Mouse (Mus musculus) stomach, embryonic 14.5 days (tissue): ENCODE results near the gene Vmn1r196. TPM values are rescaled to one million over a fixed set of nuclear protein-coding genes. Genes with fewer than 3 reads are reported as not detected.

ENCODE experiments used
- ATAC-seq: fragments of 200-750 bp; cut with Nextera tagmentation; 2 replicates; pipeline ENCODE4 v1.8.0; 2017; ENCODE audit warnings: low read depth, moderate TSS enrichment; ENCODE audit not compliant: insufficient number of reproducible peaks, insufficient read depth, low FRiP score
- H3K27ac ChIP-seq: fragments of 300-500 bp; sonication (generic); 2 replicates; pipeline ENCODE4 v1.5.1; 2014; ENCODE audit warnings: mild to moderate bottlenecking, low read length, moderate library complexity, mixed read lengths
- H3K27me3 ChIP-seq: fragments of 300-500 bp; sonication (generic); 2 replicates; pipeline ENCODE4 v1.6.1; 2014; ENCODE audit warnings: low read length, control low read depth, mixed read lengths; ENCODE audit not compliant: control insufficient read depth, insufficient read depth
- H3K36me3 ChIP-seq: fragments of 300-500 bp; sonication (generic); 2 replicates; pipeline ENCODE4 v1.6.1; 2014; ENCODE audit warnings: mild to moderate bottlenecking, control low read depth, low read length, moderate library complexity, mixed read lengths; ENCODE audit not compliant: control insufficient read depth, insufficient read depth
- H3K4me1 ChIP-seq: fragments of 300-500 bp; sonication (generic); 2 replicates; pipeline ENCODE4 v1.6.1; 2014; ENCODE audit warnings: low read length, control low read depth, mixed read lengths; ENCODE audit not compliant: control insufficient read depth, insufficient read depth
- H3K4me2 ChIP-seq: fragments of 300-500 bp; sonication (generic); replicated peaks from 2 replicates; pipeline ENCODE4 v1.6.1; 2014; ENCODE audit warnings: low read depth, low read length, control low read depth
- H3K4me3 ChIP-seq: fragments of 300-500 bp; sonication (generic); 2 replicates; pipeline ENCODE4 v1.5.1; 2014; ENCODE audit warnings: low read depth, low read length, control low read depth
- H3K9ac ChIP-seq: fragments of 300-500 bp; sonication (generic); replicated peaks from 2 replicates; pipeline ENCODE4 v1.6.1; 2014; ENCODE audit warnings: low read depth, mild to moderate bottlenecking, control low read depth, low read length, moderate library complexity, mixed read lengths
- H3K9me3 ChIP-seq: fragments of 300-500 bp; sonication (generic); 2 replicates; pipeline ENCODE4 v1.6.1; 2016; ENCODE audit warnings: low read depth, low read length, control low read depth; ENCODE audit not compliant: control insufficient read depth
- WGBS: fragments of 180-500 bp; shearing (Covaris S2); extraction: QIAGEN DNeasy Blood & Tissue Kit; methylation state at CpG from one replicate; pipeline ENCODE4 v1.1.7; 2014; 5-methylcytosine and 5-hydroxymethylcytosine counted together
- polyA plus RNA-seq: library from polyadenylated mRNA; unstranded; fragments of >200 nt; fragmentation: Nextera tagmentation; extraction: Ambion mirVana; gene quantifications from 2 replicates; pipeline ENCODE4 v1.2.1, GENCODE M21; 2014

The Vmn1r196 gene
- polyA plus RNA-seq, 1 experiment from 2014 or later, result not detected

- H3K4me1 ChIP-seq, result no peaks in the 10 kb centered on the region
- no peak within 1 kb of the TSS for H3K27ac ChIP-seq
- H3K4me2 ChIP-seq, result no peak within 1 kb of the TSS
- ATAC-seq, result no peak
- no peaks in the 10 kb centered on the region for H3K9me3 ChIP-seq
- H3K9ac ChIP-seq, result no peak within 1 kb of the TSS
- no peak within 1 kb of the TSS for H3K4me3 ChIP-seq
- no peaks in the 10 kb centered on the region for H3K36me3 ChIP-seq
- no peaks in the 10 kb centered on the region for H3K27me3 ChIP-seq
Observed at GRCm38 (mm10) chr13:22324289-22324688, 34.6 kb downstream of the Vmn1r196 start, which contains the start of gene Vmn1r197. Gene Vmn1r197 (plus strand): TSS chr13:22324589.

GRCm38 (mm10) chr13:22333269-22333668 is 43.5 kb downstream of the Vmn1r196 start:
- Histone ChIP-seq H3K36me3 (no peaks in the 10 kb centered on the region), H3K4me1 (no peaks in the 10 kb centered on the region), H3K4me3 (no peak overlapping the region), H3K4me2 (no peak overlapping the region), H3K27me3 (no peaks in the 10 kb centered on the region), H3K9me3 (no peaks in the 10 kb centered on the region), H3K9ac (no peak overlapping the region), H3K27ac (no peak overlapping the region)
- 75% methylated on average over 2 of the region's 2 CpGs for WGBS
- ATAC-seq, result no peak

- 89% methylated on average over 1 of the region's 1 CpGs for WGBS
- H3K9ac ChIP-seq, result no peak overlapping the region
Observed at GRCm38 (mm10) chr13:22335565-22335964, 45.8 kb downstream of the Vmn1r196 start.

More at GRCm38 (mm10) chr13:22335565-22335964, 45.8 kb downstream of the Vmn1r196 start:
- H3K4me2 ChIP-seq, result no peak overlapping the region
- H3K4me1 ChIP-seq, result no peaks in the 10 kb centered on the region
- no peaks in the 10 kb centered on the region for H3K27me3 ChIP-seq
- H3K27ac ChIP-seq, result no peak overlapping the region
- no peaks in the 10 kb centered on the region for H3K9me3 ChIP-seq
- no peak for ATAC-seq
- H3K4me3 ChIP-seq, result no peak overlapping the region
- no peaks in the 10 kb centered on the region for H3K36me3 ChIP-seq

Other genes with a start within 250 kb of the Vmn1r196 start
- 19.1 and 22.4 TPM in 2 replicates for gene Hist1h4i, start 248.6 kb upstream of the Vmn1r196 start, polyA plus RNA-seq
- 43.8 and 54.9 TPM in 2 replicates for gene Hist1h2ag, start 247.0 kb upstream of the Vmn1r196 start, polyA plus RNA-seq
- 8.6 and 12.4 TPM in 2 replicates for gene Hist1h2bj, start 246.7 kb upstream of the Vmn1r196 start, polyA plus RNA-seq
- gene Vmn1r188, start 205.5 kb upstream of the Vmn1r196 start, polyA plus RNA-seq, result not detected in 2 replicates
- gene Vmn1r189, start 184.1 kb upstream of the Vmn1r196 start, polyA plus RNA-seq, result not detected in 2 replicates
- not detected in 2 replicates for gene Vmn1r191, start 106.0 kb upstream of the Vmn1r196 start, polyA plus RNA-seq
- not detected in 2 replicates for gene Vmn1r192, start 98.8 kb upstream of the Vmn1r196 start, polyA plus RNA-seq
- not detected in 2 replicates for gene Vmn1r193, start 66.8 kb upstream of the Vmn1r196 start, polyA plus RNA-seq
- not detected in 2 replicates for gene Vmn1r194, start 45.7 kb upstream of the Vmn1r196 start, polyA plus RNA-seq
- not detected in 2 replicates for gene Vmn1r195, start 19.4 kb upstream of the Vmn1r196 start, polyA plus RNA-seq
- not detected in 2 replicates for gene Vmn1r197, start 34.7 kb downstream of the Vmn1r196 start, polyA plus RNA-seq
- gene Vmn1r198, start 60.4 kb downstream of the Vmn1r196 start, polyA plus RNA-seq, result not detected in 2 replicates
- gene Vmn1r199, start 89.9 kb downstream of the Vmn1r196 start, polyA plus RNA-seq, result not detected in 2 replicates
- not detected in 2 replicates for gene Vmn1r200, start 100.5 kb downstream of the Vmn1r196 start, polyA plus RNA-seq
- gene Vmn1r201, start 182.0 kb downstream of the Vmn1r196 start, polyA plus RNA-seq, result not detected in 2 replicates
- not detected in 2 replicates for gene Vmn1r202, start 215.5 kb downstream of the Vmn1r196 start, polyA plus RNA-seq
- gene Vmn1r203, start 228.2 kb downstream of the Vmn1r196 start, polyA plus RNA-seq, result not detected in 2 replicates